Mouse (Mus musculus): ENCODE measurements around the gene Zfp64.

The Zfp64 gene

GRCm38 (mm10) chr2:168881927-168882326 lies 73.5 kb downstream of the Zfp64 start:
- TF ChIP-seq GATA4 (IDR thresholded peaks at IDR 0.05; ENCODE audit: insufficient replicate concordance, low read length), result no peak

GRCm38 (mm10) chr2:168879573-168879972 lies 75.8 kb downstream of the Zfp64 start:
- no peak for TF ChIP-seq GATA4 (IDR thresholded peaks at IDR 0.05; ENCODE audit: insufficient replicate concordance, low read length)

- TF ChIP-seq GATA4 (IDR thresholded peaks at IDR 0.05; ENCODE audit: insufficient replicate concordance, low read length), result no peak
These were observed 76.7 kb downstream of the Zfp64 start for GRCm38 (mm10) chr2:168878708-168879107.

- TF ChIP-seq GATA4 (IDR thresholded peaks at IDR 0.05; ENCODE audit: insufficient replicate concordance, low read length), result no peak
These were observed 77.2 kb downstream of the Zfp64 start for GRCm38 (mm10) chr2:168878158-168878557.

DNA sequence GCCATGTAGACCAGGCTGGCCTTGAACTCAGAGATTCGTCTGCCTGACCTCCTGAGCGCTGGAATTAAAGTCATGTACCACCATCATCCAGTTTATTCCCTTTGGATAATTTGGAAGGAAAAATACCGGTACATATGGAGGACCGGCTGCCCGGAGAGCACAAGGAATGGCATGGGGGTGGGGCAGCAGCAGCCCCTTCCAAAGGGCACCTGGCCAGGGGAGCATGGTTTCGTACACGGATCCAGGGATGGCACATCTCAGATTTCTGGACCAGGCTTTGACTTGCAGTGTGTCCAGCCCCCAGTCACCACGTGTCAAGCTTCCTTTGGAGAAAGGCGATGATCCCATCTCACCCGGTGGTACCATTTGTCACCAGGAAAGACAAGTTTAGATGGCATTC lies 78.8 kb downstream of the Zfp64 start:
- TF ChIP-seq GATA4 (IDR thresholded peaks at IDR 0.05; ENCODE audit: insufficient replicate concordance, low read length), result no peak

- TF ChIP-seq GATA4 (IDR thresholded peaks at IDR 0.05; ENCODE audit: insufficient replicate concordance, low read length), result no peak
These were observed 80.9 kb downstream of the Zfp64 start for GRCm38 (mm10) chr2:168874498-168874897.

DNA sequence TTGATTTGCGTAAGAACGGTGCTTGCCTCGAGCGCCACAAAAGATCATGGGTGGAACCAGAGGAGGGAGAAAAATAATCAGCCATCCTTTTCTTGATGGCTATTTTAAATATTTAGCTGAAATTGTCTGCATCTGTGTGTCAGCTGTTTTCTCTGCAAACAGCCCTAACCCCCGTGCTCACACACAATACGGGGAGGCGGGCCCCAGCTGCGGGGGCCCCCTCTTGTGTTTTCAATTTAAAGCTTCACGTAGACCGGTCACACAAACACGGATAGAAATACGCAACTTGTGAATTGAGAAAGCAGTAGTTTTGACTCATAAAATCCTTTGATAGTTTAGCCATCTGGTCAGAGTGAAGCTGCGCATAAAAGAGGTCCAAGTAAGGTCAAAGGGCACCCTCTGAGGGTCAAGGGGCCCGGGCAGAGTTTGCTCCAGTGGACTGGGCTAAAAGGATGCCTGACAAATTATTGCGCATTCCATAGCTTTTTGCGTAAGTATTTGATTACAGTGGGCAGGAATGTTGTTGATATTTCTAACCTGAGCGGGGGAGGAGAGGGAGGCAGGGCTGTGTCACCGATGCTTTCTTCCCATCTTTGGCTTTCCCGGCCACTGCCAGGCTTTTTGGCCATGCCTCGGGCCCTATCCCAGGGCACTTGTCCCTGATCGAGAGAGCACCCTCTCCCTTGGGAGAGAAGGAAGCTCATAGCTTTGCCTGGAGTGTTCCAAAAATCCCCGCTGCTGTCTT lies 83.4 kb downstream of the Zfp64 start:
- no peak for TF ChIP-seq GATA4 (IDR thresholded peaks at IDR 0.05; ENCODE audit: insufficient replicate concordance, low read length)

GRCm38 (mm10) chr2:168870480-168870879 lies 84.9 kb downstream of the Zfp64 start:
- TF ChIP-seq GATA4 (IDR thresholded peaks at IDR 0.05; ENCODE audit: insufficient replicate concordance, low read length), result no peak

GRCm38 (mm10) chr2:168866942-168867341 lies 88.4 kb downstream of the Zfp64 start:
- no peak for TF ChIP-seq GATA4 (IDR thresholded peaks at IDR 0.05; ENCODE audit: insufficient replicate concordance, low read length)

DNA sequence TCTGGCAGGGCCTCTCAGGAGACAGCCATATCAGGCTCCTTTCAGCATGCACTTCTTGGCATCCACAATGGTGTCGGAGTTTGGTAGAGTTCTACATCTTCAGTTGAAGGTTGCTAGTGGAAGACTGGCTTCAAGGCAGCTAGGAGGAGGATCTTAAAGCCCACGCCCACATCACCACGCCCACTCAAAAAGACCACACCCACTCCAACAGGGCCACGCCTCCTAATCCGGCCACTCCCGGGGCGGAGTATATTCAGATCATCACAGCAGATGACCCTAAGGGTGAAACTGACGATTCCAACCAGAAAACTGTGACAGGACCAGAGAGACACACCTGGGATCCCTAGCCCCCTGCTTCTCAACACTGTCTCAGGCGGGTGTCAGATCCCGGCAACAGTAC lies 89.0 kb downstream of the Zfp64 start:
- no peak for TF ChIP-seq GATA4 (IDR thresholded peaks at IDR 0.05; ENCODE audit: insufficient replicate concordance, low read length)

GRCm38 (mm10) chr2:168864905-168865304 lies 90.5 kb downstream of the Zfp64 start:
- no peak for TF ChIP-seq GATA4 (IDR thresholded peaks at IDR 0.05; ENCODE audit: insufficient replicate concordance, low read length)

GRCm38 (mm10) chr2:168862694-168863093 lies 92.7 kb downstream of the Zfp64 start:
- TF ChIP-seq GATA4 (IDR thresholded peaks at IDR 0.05; ENCODE audit: insufficient replicate concordance, low read length), result no peak

GRCm38 (mm10) chr2:168860922-168861740 lies 94.3 kb downstream of the Zfp64 start:
- no peak for TF ChIP-seq GATA4 (IDR thresholded peaks at IDR 0.05; ENCODE audit: insufficient replicate concordance, low read length)

- no peak for TF ChIP-seq GATA4 (IDR thresholded peaks at IDR 0.05; ENCODE audit: insufficient replicate concordance, low read length)
These were observed 95.2 kb downstream of the Zfp64 start for GRCm38 (mm10) chr2:168860032-168860691.

GRCm38 (mm10) chr2:168856638-168857037 lies 98.7 kb downstream of the Zfp64 start:
- TF ChIP-seq GATA4 (IDR thresholded peaks at IDR 0.05; ENCODE audit: insufficient replicate concordance, low read length), result no peak

- no peak for TF ChIP-seq GATA4 (IDR thresholded peaks at IDR 0.05; ENCODE audit: insufficient replicate concordance, low read length)
These were observed 100.6 kb downstream of the Zfp64 start for GRCm38 (mm10) chr2:168854777-168855176.
